Mouse (Mus musculus) hindbrain, embryonic 14.5 days (tissue): ENCODE results near the gene Dll4. TPM values are rescaled to one million over a fixed set of nuclear protein-coding genes. Genes with fewer than 3 reads are reported as not detected.
A peak's percentile ranks its signal among the peaks of the same experiment; 100 is the strongest.

Experiments
- ATAC-seq: fragments of 200-750 bp; cut with Nextera tagmentation; 2 replicates; pipeline ENCODE4 v1.8.0; 2017; ENCODE audit warnings: moderate number of reproducible peaks, mild to moderate bottlenecking, moderate TSS enrichment, moderate library complexity; ENCODE audit not compliant: low FRiP score
- DNase-seq: peaks from one replicate; pipeline ENCODE4 v3.0.0-alpha.2; 2015; ENCODE audit warnings: low spot score
- H3K27ac ChIP-seq: fragments of 300-500 bp; sonication (generic); 2 replicates; pipeline ENCODE4 v1.5.1; 2014; ENCODE audit warnings: mild to moderate bottlenecking, moderate library complexity
- H3K27me3 ChIP-seq: fragments of 300-500 bp; sonication (generic); 2 replicates; pipeline ENCODE4 v1.6.1; 2014; ENCODE audit warnings: mild to moderate bottlenecking, low read length, mixed read lengths; ENCODE audit not compliant: control insufficient read depth, insufficient read depth
- H3K36me3 ChIP-seq: fragments of 300-500 bp; sonication (generic); replicated peaks from 2 replicates; pipeline ENCODE4 v1.6.1; 2014; ENCODE audit not compliant: control insufficient read depth, insufficient read depth
- H3K4me1 ChIP-seq: fragments of 300-500 bp; sonication (generic); replicated peaks from 2 replicates; pipeline ENCODE4 v1.6.1; 2014; ENCODE audit warnings: antibody characterized with exemption, low read length, mixed read lengths; ENCODE audit not compliant: control insufficient read depth, insufficient read depth
- H3K4me2 ChIP-seq: fragments of 300-500 bp; sonication (generic); replicated peaks from 2 replicates; pipeline ENCODE4 v1.6.1; 2014; ENCODE audit warnings: mild to moderate bottlenecking, moderate library complexity
- H3K4me3 ChIP-seq: fragments of 300-500 bp; sonication (generic); replicated peaks from 2 replicates; pipeline ENCODE4 v1.5.1; 2014; ENCODE audit warnings: mild to moderate bottlenecking, low read length
- H3K9ac ChIP-seq: fragments of 300-500 bp; sonication (generic); 2 replicates; pipeline ENCODE4 v1.6.1; 2014
- H3K9me3 ChIP-seq: fragments of 300-500 bp; sonication (generic); 2 replicates; pipeline ENCODE4 v1.6.1; 2016; ENCODE audit warnings: low read length; ENCODE audit not compliant: control insufficient read depth
- WGBS: fragments of 180-500 bp; shearing (Covaris S2); extraction: QIAGEN DNeasy Blood & Tissue Kit; methylation state at CpG from one replicate; pipeline ENCODE4 v1.1.7; 2014; 5-methylcytosine and 5-hydroxymethylcytosine counted together
- polyA plus RNA-seq: library from polyadenylated mRNA; unstranded; fragments of >200 nt; fragmentation: Nextera tagmentation; extraction: Ambion mirVana; gene quantifications from 2 replicates; pipeline ENCODE4 v1.2.1, GENCODE M21; 2014

Dll4 gene
- polyA plus RNA-seq, 1 experiment from 2014 or later: 3.9 TPM

DNA sequence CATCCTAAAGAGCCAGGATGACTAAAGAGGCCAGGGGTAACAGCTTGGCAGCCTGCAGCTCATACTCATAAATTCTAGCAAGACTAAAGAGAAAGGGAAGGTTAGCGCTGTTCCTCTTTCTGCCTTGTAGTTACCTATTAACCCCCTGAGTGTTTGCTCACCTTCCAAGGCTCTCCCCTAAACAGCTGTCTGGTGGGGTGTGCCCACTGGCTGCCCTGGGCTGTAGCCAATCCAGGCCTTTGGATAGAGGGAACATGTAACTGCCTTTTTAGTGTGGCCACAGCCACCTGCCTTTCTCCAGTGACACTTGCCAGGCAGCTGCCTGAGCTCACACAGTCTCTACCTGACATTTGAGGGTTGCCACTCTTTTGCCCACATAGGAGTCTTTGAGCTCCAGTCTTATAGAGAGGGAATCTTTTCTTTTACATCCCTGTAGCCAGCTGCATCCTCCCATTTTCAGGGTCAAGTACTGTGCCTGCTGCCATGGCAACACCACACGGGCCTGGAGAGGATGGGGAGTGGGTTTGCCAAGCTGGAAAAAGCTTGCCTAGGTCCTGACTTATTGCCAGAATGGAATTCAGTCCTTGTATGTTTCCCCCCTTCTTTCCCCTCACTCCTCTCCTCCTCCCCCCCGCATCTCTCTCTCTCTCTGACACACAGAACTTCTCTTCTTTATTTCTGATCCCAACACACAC lies 3.7 kb downstream of the Dll4 start:
- Histone ChIP-seq H3K36me3 (no peaks in the 10 kb centered on the region), H3K27ac (no peak overlapping the region), H3K9me3 (no peaks in the 10 kb centered on the region), H3K9ac (no peak overlapping the region), H3K27me3 (peaks cover 85% of the 10 kb centered on the region), H3K4me2 (peak overlapping the region; percentile 24; the same call in 1 of the 2 replicates), H3K4me3 (no peak overlapping the region), H3K4me1 (peaks cover 21% of the 10 kb centered on the region)
- no peak for DNase-seq
- 53% methylated on average over 3 of the region's 3 CpGs for WGBS
- no peak for ATAC-seq

DNA sequence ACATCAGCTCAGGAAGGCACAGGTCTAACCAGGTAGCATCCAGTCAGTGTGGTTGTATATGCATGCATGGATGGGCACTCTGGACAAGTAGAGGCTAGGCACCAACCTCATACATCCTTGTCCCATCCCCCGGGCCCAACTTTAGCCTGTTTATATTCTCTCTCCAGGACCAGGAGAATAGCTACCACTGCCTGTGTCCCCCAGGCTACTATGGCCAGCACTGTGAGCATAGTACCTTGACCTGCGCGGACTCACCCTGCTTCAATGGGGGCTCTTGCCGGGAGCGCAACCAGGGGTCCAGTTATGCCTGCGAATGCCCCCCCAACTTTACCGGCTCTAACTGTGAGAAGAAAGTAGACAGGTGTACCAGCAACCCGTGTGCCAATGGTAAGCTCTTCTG lies 5.2 kb downstream of the Dll4 start:
- Histone ChIP-seq H3K27ac (no peak overlapping the region), H3K9ac (no peak overlapping the region), H3K9me3 (no peaks in the 10 kb centered on the region), H3K4me2 (no peak overlapping the region), H3K4me1 (peaks cover 14% of the 10 kb centered on the region), H3K27me3 (peaks cover 70% of the 10 kb centered on the region), H3K36me3 (no peaks in the 10 kb centered on the region), H3K4me3 (no peak overlapping the region)
- 95% methylated on average over 8 of the region's 8 CpGs for WGBS
- no peak for DNase-seq
- no peak for ATAC-seq

DNA sequence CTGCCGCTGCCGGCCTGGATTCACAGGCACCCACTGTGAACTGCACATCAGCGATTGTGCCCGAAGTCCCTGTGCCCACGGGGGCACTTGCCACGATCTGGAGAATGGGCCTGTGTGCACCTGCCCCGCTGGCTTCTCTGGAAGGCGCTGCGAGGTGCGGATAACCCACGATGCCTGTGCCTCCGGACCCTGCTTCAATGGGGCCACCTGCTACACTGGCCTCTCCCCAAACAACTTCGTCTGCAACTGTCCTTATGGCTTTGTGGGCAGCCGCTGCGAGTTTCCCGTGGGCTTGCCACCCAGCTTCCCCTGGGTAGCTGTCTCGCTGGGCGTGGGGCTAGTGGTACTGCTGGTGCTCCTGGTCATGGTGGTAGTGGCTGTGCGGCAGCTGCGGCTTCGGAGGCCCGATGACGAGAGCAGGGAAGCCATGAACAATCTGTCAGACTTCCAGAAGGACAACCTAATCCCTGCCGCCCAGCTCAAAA lies 6.6 kb downstream of the Dll4 start:
- Histone ChIP-seq H3K4me2 (no peak overlapping the region; the same call in 1 of the 2 replicates), H3K9ac (no peak overlapping the region), H3K9me3 (no peaks in the 10 kb centered on the region), H3K27ac (no peak overlapping the region), H3K36me3 (no peaks in the 10 kb centered on the region), H3K4me1 (peaks cover 4% of the 10 kb centered on the region), H3K4me3 (no peak overlapping the region), H3K27me3 (peaks cover 56% of the 10 kb centered on the region)
- 72% methylated on average over 24 of the region's 24 CpGs for WGBS
- DNase-seq (no peak), ATAC-seq (no peak)

DNA sequence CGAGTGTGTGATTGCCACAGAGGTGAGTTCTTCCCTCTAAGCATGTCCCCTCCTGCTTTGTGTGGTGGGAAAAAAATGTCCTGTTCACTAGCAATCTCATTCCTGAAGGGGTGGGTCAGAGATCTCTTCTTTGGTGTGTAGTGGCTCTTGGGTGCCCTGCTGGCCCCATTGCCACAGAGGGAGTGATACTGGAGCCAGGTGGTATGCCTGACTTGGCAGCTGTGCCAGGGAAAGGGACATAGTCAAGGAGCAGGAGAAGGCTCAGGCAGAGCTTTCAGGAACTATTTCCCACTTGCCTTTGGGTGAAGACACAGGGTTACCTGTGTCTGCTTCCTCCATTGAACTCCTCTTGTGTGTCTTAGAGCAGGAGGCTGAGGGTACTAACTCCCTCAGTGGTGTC lies 8.6 kb downstream of the Dll4 start:
- Histone ChIP-seq H3K4me2 (no peak overlapping the region), H3K27ac (no peak overlapping the region), H3K4me3 (no peak overlapping the region), H3K27me3 (peaks cover 37% of the 10 kb centered on the region), H3K9me3 (no peaks in the 10 kb centered on the region), H3K9ac (no peak overlapping the region), H3K4me1 (peaks cover 8% of the 10 kb centered on the region), H3K36me3 (no peaks in the 10 kb centered on the region)
- WGBS: 64% methylated on average over 1 of the region's 1 CpGs
- ATAC-seq: no peak
- DNase-seq: no peak

DNA sequence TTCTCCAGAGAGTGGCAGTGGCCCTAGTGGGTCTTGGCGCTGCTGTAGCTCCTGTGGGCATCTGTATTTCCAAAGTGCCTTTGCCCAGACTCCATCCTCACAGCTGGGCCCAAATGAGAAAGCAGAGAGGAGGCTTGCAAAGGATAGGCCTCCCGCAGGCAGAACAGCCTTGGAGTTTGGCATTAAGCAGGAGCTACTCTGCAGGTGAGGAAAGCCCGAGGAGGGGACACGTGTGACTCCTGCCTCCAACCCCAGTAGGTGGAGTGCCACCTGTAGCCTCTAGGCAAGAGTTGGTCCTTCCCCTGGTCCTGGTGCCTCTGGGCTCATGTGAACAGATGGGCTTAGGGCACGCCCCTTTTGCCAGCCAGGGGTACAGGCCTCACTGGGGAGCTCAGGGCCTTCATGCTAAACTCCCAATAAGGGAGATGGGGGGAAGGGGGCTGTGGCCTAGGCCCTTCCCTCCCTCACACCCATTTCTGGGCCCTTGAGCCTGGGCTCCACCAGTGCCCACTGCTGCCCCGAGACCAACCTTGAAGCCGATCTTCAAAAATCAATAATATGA lies 9.5 kb downstream of the Dll4 start:
- 76% methylated on average over 7 of the region's 7 CpGs for WGBS
- H3K27me3 ChIP-seq: peaks cover 27% of the 10 kb centered on the region

DNA sequence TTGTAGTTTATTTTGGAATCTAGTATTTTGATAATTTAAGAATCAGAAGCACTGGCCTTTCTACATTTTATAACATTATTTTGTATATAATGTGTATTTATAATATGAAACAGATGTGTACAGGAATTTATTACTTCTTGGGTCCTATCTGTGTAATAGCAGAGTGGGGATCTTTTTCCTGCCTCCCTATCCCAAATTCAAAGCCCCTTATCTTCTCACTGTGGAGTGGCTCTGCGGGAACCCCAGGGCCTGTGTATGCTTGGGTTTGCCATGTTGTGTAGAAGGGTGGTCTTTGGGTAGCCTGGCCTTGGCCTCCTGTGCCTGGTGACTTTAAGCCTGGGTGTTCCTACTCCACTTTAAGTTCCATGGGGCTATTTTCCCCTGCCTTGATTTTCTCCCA lies 10.0 kb downstream of the Dll4 start:
- peaks cover 8% of the 10 kb centered on the region for H3K4me1 ChIP-seq
- ATAC-seq (no peak), DNase-seq (no peak)
- no peaks in the 10 kb centered on the region for H3K9me3 ChIP-seq
- no peaks in the 10 kb centered on the region for H3K36me3 ChIP-seq
- no peak overlapping the region for H3K4me3 ChIP-seq
- peaks cover 23% of the 10 kb centered on the region for H3K27me3 ChIP-seq
- H3K4me2 ChIP-seq: no peak overlapping the region
- H3K27ac ChIP-seq: no peak overlapping the region
- no peak overlapping the region for H3K9ac ChIP-seq
- WGBS: 78% methylated on average over 1 of the region's 1 CpGs

More for the DNA sequence above, 9.5 kb downstream of the Dll4 start:
- ATAC-seq: no peak
- H3K9me3 ChIP-seq: no peaks in the 10 kb centered on the region
- no peak overlapping the region for H3K27ac ChIP-seq
- H3K4me3 ChIP-seq: no peak overlapping the region
- H3K36me3 ChIP-seq: no peaks in the 10 kb centered on the region
- H3K9ac ChIP-seq: no peak overlapping the region
- H3K4me1 ChIP-seq: peaks cover 8% of the 10 kb centered on the region
- DNase-seq: no peak
- no peak overlapping the region for H3K4me2 ChIP-seq

DNA sequence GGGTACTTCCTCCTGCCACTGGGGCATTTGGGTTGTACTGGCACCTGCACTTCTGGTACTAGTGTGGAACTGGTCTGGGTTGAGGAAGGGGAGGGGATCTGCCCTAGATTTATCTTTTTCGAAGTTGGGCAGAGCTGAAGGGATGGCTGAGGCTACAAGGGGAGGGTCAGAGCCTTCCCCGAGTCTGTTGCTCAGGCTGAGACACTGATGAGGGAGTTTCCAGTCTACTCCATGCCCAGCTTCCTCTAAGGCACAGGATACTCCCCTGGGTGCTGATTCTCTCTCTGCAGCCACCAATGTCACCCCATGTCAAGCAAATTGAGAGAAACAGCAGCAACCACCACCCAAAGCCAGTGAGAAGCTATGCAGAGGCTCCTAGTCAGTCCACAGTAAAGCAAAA lies 10.4 kb downstream of the Dll4 start:
- DNase-seq: no peak
- no peak overlapping the region for H3K27ac ChIP-seq

DNA sequence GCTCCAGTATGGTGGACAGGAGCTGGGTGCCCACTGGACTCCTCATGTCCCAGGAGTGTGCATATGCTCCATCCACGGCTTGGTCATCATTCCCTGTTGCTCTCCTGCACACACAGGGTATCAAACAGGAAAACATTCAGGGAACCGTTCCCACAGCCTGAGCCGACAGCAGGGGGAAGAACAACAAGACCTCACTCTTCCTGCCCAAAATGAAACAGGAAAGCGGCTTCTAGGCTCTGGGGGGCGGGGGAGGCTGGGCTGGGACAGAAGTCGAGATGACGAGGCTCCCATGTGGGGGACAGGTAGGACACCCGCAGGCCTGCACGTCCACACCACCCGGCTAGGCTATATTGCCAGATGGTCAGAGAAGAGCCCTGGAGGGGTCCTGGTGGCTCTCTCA lies 10.9 kb downstream of the Dll4 start:
- no peak for DNase-seq
- peaks cover 8% of the 10 kb centered on the region for H3K4me1 ChIP-seq

More for the DNA sequence above, 10.4 kb downstream of the Dll4 start:
- ATAC-seq: no peak
- Histone ChIP-seq H3K4me3 (no peak overlapping the region), H3K36me3 (no peaks in the 10 kb centered on the region), H3K4me1 (peaks cover 8% of the 10 kb centered on the region), H3K9ac (no peak overlapping the region), H3K27me3 (peaks cover 18% of the 10 kb centered on the region), H3K9me3 (no peaks in the 10 kb centered on the region), H3K4me2 (no peak overlapping the region)
- WGBS: 78% methylated on average over 2 of the region's 2 CpGs

DNA sequence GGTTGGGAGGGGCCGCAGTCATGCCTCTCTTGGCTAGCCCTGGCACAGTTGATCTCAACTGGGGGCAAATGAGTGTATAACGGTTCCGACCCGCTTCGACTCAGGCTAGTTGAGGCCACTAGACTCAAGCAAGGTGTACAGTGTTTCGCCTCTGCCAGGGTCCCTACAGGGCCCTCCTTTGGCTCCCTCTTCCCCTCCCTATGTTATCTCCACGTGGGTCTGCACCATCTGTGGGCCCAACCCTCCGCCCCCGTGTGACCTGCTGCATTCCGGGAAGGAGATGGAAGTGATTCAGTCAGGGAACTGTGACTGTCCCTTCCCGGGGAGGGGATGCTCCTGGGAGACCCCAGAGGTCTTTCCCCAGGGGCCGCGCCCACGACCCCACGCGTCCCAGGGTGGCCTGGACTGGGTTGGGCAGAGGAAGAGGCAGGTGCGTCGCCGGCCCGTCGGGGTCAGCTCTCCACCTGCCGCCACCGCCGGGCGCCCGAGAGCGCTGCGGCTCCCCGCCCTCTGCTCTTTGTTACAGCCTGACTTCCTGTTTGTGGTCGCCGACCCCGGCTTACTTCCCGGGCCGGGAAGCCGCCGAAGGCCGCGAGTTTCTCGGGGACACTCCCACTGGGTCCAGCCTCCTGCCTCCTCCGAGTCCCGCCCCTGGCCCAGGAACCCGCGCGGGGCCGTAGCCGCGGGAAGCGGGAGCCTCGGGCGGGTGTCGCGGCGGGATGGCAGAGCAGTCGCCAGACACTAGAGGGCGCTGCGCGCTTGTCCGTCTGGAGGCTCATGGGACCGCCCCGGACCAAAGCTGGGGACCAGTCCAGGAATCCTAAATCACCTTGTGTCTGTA lies 12.1 kb downstream of the Dll4 start:
- H3K4me2 ChIP-seq: peak overlapping the region; percentile 91
- peak overlapping the region; percentile 78 for H3K27ac ChIP-seq
- no peaks in the 10 kb centered on the region for H3K36me3 ChIP-seq
- ATAC-seq: peak; percentile 76
- no peaks in the 10 kb centered on the region for H3K9me3 ChIP-seq
- H3K9ac ChIP-seq: peak overlapping the region; percentile 86
- peaks cover 8% of the 10 kb centered on the region for H3K4me1 ChIP-seq
- H3K4me3 ChIP-seq: peak overlapping the region; percentile 61
- H3K27me3 ChIP-seq: 0 out of 2 replicates have a peak, but pooled peaks cover 1% of the 10 kb centered on the region
- WGBS: 7% methylated on average over 57 of the region's 60 CpGs
- peak; percentile 81 for DNase-seq

More for the DNA sequence above, 10.9 kb downstream of the Dll4 start:
- Histone ChIP-seq H3K27me3 (peaks cover 13% of the 10 kb centered on the region), H3K4me2 (no peak overlapping the region), H3K36me3 (no peaks in the 10 kb centered on the region), H3K4me3 (no peak overlapping the region), H3K9ac (no peak overlapping the region), H3K9me3 (no peaks in the 10 kb centered on the region), H3K27ac (0 out of 2 replicates have a peak overlapping the region, but pooled peaks have one; percentile 7)
- no peak for ATAC-seq
- 69% methylated on average over 10 of the region's 10 CpGs for WGBS
